Mouse (Mus musculus) mouse trophoblast stem cell (cell line): Measurements from ENCODE around the gene Gpx3.

Experiments
- in situ Hi-C, 2 experiments: fragments of 300-500 bp; cut with MseI, MboI; formaldehyde crosslinking; loops; 2 replicates in 1 of 2; 3 replicates in 1 of 2; pipeline ENCODE4 v1.15.1; 2025

Gene Gpx3

GRCm38 (mm10) chr11:54911671-54912502, 9.6 kb downstream of the Gpx3 start:
- in situ Hi-C loops = no loop called here

DNA sequence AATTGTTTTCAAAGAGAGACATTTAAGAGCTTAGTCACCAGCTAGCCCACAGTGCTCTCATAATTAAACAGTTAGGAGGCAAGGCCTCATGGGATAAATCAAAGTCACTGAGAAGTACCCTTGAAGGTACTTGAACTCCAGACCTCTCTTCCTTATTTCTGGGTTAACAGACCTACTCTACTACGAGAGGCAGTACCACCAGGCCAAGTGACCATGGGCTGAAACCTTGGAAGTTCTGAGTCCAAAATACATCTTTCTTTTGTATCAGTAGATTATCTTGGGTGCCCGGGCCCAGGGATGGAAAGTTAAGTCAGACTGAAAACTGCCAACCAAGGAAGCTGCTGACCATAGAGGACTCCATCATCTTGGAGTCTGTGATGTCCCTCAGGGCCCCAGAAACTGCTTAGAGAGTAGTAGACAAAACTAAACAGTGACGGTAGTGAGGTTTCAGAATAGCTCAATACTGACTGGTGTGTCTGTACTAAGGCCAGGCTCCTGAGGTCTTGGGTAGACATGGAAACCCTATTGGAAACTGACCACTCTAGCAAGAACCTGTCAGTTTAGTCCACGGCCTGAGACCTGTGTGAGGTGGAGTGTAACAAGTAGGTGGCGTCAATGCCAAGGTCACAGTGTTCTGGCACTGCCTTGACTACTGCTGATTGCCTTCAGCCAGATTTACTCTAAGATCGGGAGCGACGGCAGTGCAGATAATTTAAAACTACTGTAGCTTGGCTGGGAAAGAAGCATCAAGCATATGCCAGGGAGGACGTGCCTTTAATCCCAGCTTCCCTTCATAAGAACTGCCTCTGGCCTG, 10.5 kb downstream of the Gpx3 start:
- in situ Hi-C loops = no loop called here

DNA sequence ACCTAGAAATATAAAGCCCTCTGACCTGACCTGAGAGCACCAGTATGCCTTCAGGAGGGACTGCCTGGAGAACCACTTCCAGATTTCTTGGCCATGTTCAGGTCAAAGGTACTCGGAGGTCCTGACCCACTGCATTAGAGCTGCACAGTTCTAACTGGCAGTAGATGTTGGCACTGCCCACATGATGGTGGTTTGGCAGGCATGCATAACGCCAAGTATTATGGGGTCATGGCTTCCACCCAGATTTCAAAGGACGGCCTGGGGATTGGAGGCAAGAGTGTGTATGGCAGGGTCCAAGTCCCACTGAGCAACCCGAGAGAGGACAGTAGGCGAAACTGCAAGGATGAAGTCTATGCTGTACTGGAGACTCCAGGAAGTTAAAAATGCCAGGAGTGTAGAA, 11.6 kb downstream of the Gpx3 start:
- in situ Hi-C loops = no loop called here

DNA sequence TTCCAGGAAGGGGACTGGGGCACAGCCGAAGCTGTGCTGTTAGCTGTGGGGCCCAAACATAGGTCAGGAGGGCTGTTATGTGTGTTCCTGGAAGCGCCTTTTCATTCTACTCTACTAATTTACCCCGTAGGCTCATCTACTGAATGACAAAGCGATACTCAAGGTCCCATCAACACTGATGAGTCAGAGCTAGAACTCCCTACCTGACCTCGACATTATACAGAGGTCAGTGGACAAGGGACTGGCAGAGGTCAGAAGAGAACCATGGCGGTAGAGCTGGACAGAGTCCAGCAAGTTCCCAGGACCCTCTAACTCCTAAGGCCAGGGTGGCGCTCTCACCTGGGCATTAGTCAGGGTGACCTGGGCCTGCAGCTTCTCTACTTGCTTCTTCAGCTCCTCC, 15.2 kb downstream of the Gpx3 start:
- in situ Hi-C loops = no loop called here

GRCm38 (mm10) chr11:54918273-54918672, 16.0 kb downstream of the Gpx3 start:
- in situ Hi-C loops = no loop called here

- in situ Hi-C loops = loop anchor here (5.0 kb wide), 1 partner anchor 38 kb away; no protein-coding TSS in a partner anchor
These were observed 18.1 kb downstream of the Gpx3 start for GRCm38 (mm10) chr11:54920127-54920972.

- in situ Hi-C loops = loop anchor here (5.0 kb wide), 1 partner anchor 39 kb away; no protein-coding TSS in a partner anchor
These were observed 18.8 kb downstream of the Gpx3 start for GRCm38 (mm10) chr11:54920973-54921580.

- in situ Hi-C loops = loop anchor here (5.0 kb wide), 1 partner anchor 39 kb away; no protein-coding TSS in a partner anchor
These were observed 19.5 kb downstream of the Gpx3 start for GRCm38 (mm10) chr11:54921798-54922197.

DNA sequence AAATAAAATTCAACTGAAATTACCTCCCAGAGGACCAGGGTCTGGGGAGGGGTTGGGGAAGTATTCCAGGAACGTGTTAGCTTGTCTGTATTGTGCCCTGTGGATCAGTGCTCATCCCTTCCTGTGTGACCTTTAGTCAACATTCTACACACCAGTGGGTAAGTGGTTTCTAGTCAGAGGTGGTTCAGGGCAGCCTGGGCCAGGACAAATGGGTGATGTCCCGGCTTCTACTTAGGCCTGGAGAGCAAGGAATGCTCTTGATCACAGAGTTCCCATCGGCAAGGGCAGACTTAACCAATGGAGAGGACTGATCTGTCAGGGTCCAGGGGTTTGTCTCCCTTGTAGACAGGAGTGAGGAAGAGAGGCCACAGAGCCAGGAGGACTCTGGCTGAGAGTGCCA, 20.2 kb downstream of the Gpx3 start:
- in situ Hi-C loops = loop anchor here (5.0 kb wide), 1 partner anchor 40 kb away; no protein-coding TSS in a partner anchor

- in situ Hi-C loops = loop anchor here (5.0 kb wide), 1 partner anchor 42 kb away; no protein-coding TSS in a partner anchor
These were observed 21.9 kb downstream of the Gpx3 start for GRCm38 (mm10) chr11:54924145-54924544.

- in situ Hi-C loops = no loop called here
These were observed 25.3 kb downstream of the Gpx3 start for GRCm38 (mm10) chr11:54927346-54928140.

DNA sequence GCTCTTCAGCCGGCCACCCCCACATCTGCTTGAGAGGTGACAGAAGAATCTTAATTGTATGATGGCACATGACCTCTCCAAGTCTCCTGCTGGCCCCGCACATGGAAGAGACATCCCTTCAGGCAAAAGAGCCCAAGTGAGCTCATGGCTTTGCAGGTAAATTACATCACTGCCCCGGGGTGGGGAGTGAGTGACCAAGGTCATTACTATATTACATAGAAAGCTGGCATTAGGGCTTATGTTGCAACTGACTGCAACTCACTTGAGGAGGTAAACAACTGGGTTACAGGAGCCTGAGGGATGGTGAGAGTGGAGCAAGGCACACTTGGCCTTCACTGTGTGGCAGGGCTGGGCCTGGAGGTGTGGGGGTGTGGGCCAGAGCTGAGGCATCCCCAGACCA, 26.0 kb downstream of the Gpx3 start:
- in situ Hi-C loops = no loop called here

DNA sequence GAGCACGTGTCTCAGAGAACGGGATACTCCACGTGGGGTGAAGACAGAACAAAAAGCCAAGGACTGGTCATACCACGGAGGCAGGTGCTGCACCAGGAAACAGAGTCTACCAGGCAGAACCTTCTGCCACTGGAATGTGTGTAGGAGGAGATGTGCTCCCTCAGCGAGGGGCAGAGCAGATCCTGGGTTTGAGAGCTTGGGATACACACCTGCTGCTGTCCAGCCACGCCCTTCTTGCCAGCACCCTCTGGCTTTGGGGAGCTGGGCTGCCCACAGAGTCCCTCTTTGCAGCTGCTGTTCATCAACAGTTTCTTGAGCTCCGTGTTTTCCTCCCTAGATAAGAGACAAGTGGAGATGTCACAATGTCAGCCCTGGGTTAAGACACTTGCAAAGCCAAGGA, 26.6 kb downstream of the Gpx3 start:
- in situ Hi-C loops = no loop called here

- in situ Hi-C loops = no loop called here
These were observed 27.0 kb downstream of the Gpx3 start for GRCm38 (mm10) chr11:54929290-54929689.

DNA sequence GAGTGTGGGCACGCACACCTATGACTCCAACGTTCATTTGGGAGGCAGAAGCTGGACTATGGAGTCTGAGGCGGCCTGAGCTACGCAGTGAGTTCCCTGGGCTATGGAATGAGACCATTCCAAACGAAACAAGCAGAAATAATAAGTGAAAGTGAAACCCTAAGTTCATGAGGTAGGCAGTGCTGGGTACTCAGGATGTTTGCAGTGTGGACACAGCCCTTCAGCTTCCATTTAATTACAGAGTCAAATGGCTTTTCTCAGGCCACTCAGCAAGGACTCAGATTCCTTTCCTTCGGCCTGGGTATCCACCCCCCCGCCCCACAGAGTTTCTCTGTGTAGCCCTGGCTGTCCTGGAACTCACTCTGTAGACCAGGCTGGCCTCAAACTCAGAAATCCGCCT, 27.5 kb downstream of the Gpx3 start:
- in situ Hi-C loops = loop anchor here (5.0 kb wide), 2 partner anchors 53 to 58 kb away; no protein-coding TSS in a partner anchor

GRCm38 (mm10) chr11:54930318-54930979, 28.2 kb downstream of the Gpx3 start:
- in situ Hi-C loops = loop anchor here (5.0 kb wide), 2 partner anchors 52 to 57 kb away; no protein-coding TSS in a partner anchor

DNA sequence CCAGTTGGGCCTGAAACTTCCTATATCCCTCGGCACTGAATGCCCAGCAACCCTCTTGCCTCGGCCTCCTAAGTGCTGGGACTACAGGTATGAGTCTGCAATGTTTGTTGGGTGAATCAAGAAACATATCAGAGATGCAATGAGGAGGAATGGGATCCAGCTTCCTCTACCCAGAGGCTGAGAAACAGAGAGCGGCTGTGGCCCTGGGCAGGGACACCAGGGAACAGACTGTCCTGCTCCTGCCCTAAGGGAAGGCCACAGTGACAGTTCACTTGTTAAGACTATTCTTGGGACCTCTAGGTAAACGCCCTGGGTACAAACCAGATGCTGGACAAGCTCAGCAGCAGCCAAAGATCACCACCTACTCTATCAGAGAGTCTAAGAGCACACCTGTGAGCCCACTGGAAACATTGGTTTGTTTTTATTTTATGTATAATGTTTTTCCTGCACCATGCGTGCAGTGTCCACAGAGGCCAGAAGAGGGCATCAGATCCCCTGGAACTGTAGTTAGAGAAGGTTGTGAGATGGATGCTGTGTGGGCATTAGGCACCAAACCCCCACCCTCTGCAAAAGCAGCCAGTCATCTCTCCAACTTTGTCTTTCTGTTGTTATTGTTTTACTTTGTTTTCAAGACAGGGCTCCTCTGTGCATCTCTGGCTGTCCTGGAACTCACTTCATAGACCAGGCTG, 29.3 kb downstream of the Gpx3 start:
- in situ Hi-C loops = loop anchor here (5.0 kb wide), 2 partner anchors 51 to 56 kb away; no protein-coding TSS in a partner anchor

- in situ Hi-C loops = loop anchor here (5.0 kb wide), 2 partner anchors 50 to 55 kb away; no protein-coding TSS in a partner anchor
These were observed 30.3 kb downstream of the Gpx3 start for GRCm38 (mm10) chr11:54932540-54932939.

DNA sequence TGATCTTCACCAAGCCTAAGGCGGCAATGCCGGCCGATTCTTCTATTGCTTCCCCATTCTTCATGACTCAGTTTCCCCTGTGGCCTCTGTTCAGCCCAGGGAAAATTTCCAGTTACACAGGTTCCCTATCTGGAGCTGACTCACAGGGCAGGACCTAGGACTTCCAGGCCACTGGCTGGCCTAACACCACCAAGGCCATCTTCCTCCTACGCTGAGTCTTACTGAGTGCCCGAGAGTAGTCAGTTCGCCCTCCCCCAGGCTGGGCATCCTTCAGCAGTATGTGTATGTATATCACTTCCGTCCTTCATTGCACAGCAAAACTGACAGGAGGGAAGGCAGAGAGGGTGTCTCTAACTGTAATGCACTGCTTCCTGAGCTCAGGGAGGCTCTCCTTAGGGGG, 31.9 kb downstream of the Gpx3 start:
- in situ Hi-C loops = loop anchor here (5.0 kb wide), 2 partner anchors 48 to 53 kb away; no protein-coding TSS in a partner anchor
